Mouse (Mus musculus) cerebellum, adult 2 months (tissue): ENCODE measurements around the gene 4930562C15Rik. TPM values are rescaled to one million over a fixed set of nuclear protein-coding genes. Genes with fewer than 3 reads are reported as not detected.

Experiments
- DNase-seq, 2 experiments: peaks; one replicate each; pipeline ENCODE4 v3.0.0; 2021
- H3K27ac ChIP-seq: fragments of 200-500 bp; 2 replicates; pipeline ENCODE4 v1.5.1; 2012; ENCODE audit warnings: low read length, control low read depth, inconsistent platforms; ENCODE audit not compliant: insufficient read depth
- H3K27me3 ChIP-seq: fragments of 200-500 bp; 2 replicates; pipeline ENCODE4 v1.6.1; 2012; ENCODE audit warnings: inconsistent platforms, mild to moderate bottlenecking, low read length, moderate library complexity; ENCODE audit not compliant: control insufficient read depth, insufficient read depth
- H3K4me1 ChIP-seq: fragments of 200-500 bp; 2 replicates; pipeline ENCODE4 v1.6.1; 2011; ENCODE audit warnings: low read length; ENCODE audit not compliant: control insufficient read depth, insufficient read depth
- H3K4me3 ChIP-seq: fragments of 200-500 bp; replicated peaks from 2 replicates; pipeline ENCODE3; 2011; ENCODE audit warnings: mild to moderate bottlenecking, low read depth, low read length, control low read depth; ENCODE audit not compliant: insufficient read depth
- CTCF ChIP-seq: fragments of 200-500 bp; IDR thresholded peaks from 2 replicates; pipeline ENCODE4 v1.5.1; 2011; ENCODE audit warnings: low read depth, mild to moderate bottlenecking, control low read depth, low read length, moderate library complexity, borderline replicate concordance; ENCODE audit not compliant: insufficient read depth
- POLR2A ChIP-seq: fragments of 200-500 bp; IDR thresholded peaks from 2 replicates; pipeline ENCODE4 v1.6.1; 2011; ENCODE audit warnings: low read length, control low read depth, borderline replicate concordance; ENCODE audit not compliant: insufficient read depth
- WGBS: fragments of 180-500 bp; shearing (Covaris S2); methylation state at CpG from one replicate; pipeline ENCODE4 v1.1.7; 2018; 5-methylcytosine and 5-hydroxymethylcytosine counted together
- polyA plus RNA-seq: library from polyadenylated mRNA; depleted of rRNA; stranded (reverse); fragments of >200 nt; gene quantifications from 2 replicates; pipeline ENCODE4 v1.2.3, GENCODE M21; 2012

The 4930562C15Rik gene
- polyA plus RNA-seq, 1 experiment: not detected

GRCm38 (mm10) chr16:4886690-4887020, 51.4 kb downstream of the 4930562C15Rik start:
- DNase-seq: no peak
- Histone ChIP-seq H3K4me1 (peaks cover 7% of the 10 kb centered on the region; the same call in 1 of the 2 replicates), H3K27ac (peak overlapping the region; percentile 48), H3K27me3 (no peaks in the 10 kb centered on the region), H3K4me3 (peak overlapping the region; percentile 67)
- TF ChIP-seq CTCF (no peak), POLR2A (no peak)
- under 1% methylated on average over 8 of the region's 8 CpGs for WGBS

- Histone ChIP-seq H3K27ac (no peak overlapping the region), H3K4me3 (no peak overlapping the region), H3K4me1 (peaks cover 4% of the 10 kb centered on the region; the same call in 1 of the 2 replicates), H3K27me3 (no peaks in the 10 kb centered on the region)
- no peak for DNase-seq
- TF ChIP-seq POLR2A (no peak), CTCF (no peak)
- WGBS: 34% methylated on average over 4 of the region's 4 CpGs
Observed at GRCm38 (mm10) chr16:4890201-4890709, 55.0 kb downstream of the 4930562C15Rik start.

DNA sequence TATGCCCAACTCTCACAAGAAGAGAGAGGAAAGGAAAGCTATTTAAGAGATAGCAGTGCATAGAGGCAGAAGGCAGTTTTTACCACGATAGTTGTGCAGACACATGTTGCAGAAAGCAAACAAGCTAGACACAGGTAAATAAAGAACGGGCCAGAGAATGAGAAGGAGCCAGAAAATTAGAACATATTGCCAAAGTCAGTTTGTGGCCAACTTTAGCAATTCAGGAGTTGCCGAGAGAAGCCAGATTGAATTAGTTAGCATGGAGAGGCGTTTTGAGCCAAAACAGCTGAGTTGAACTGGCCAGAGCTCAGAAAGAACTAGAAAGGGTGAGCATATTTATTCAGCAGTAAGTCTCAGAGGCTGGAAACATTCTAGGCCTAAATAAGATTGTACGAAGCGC, 57.0 kb downstream of the 4930562C15Rik start:
- WGBS: 42% methylated on average over 6 of the region's 6 CpGs
- H3K4me1 ChIP-seq: peaks cover 18% of the 10 kb centered on the region
- no peaks in the 10 kb centered on the region for H3K27me3 ChIP-seq
- no peak for TF ChIP-seq CTCF
- no peak for TF ChIP-seq POLR2A
- no peak for DNase-seq
- H3K4me3 ChIP-seq: no peak overlapping the region
- H3K27ac ChIP-seq: no peak overlapping the region

DNA sequence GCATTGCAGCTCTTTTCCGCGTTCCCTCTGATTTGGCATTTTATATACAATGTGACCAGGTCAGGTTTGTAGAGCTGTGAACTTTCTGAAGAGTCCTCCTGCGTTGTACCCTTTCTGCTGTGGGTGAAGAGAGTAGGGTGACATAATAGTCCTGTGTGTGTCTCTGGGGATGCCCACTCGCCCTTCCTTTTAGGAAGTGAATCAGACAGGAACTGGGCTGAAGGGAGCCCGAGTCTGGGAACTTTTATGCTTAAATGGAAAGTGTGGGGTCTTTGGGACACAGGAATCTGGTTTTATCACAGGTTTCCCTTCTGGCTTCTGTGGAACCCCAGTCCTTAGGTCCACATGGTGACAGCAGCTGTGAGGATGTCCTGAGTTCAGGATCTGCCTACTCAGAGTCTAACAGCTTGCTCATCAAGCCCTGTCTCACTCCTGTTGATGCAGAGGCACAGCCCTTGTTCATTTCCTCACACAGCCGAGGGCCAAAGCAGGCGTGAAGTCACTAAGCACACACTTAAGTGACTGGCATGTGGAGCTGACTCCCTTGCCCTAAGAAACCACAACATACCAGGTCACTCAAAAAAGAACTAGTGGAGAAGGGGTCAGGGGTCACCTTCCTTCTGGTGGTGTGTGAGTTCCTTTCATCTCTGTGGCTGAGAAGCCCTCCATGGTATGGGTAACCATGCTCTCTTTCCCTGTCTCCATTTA, 59.1 kb downstream of the 4930562C15Rik start:
- TF ChIP-seq CTCF: no peak
- no peak for TF ChIP-seq POLR2A
- H3K27me3 ChIP-seq: no peaks in the 10 kb centered on the region
- H3K4me3 ChIP-seq: no peak overlapping the region
- 87% methylated on average over 7 of the region's 7 CpGs for WGBS
- DNase-seq: no peak
- H3K4me1 ChIP-seq: peaks cover 22% of the 10 kb centered on the region
- H3K27ac ChIP-seq: no peak overlapping the region

GRCm38 (mm10) chr16:4896249-4897027, 61.2 kb downstream of the 4930562C15Rik start:
- H3K4me3 ChIP-seq: no peak overlapping the region
- peak; percentile 61 to 74 for DNase-seq
- peaks cover 22% of the 10 kb centered on the region for H3K4me1 ChIP-seq
- H3K27me3 ChIP-seq: no peaks in the 10 kb centered on the region
- peak overlapping the region; percentile 54 for H3K27ac ChIP-seq
- no peak for TF ChIP-seq CTCF
- TF ChIP-seq POLR2A: no peak
- 32% methylated on average over 5 of the region's 5 CpGs for WGBS

DNA sequence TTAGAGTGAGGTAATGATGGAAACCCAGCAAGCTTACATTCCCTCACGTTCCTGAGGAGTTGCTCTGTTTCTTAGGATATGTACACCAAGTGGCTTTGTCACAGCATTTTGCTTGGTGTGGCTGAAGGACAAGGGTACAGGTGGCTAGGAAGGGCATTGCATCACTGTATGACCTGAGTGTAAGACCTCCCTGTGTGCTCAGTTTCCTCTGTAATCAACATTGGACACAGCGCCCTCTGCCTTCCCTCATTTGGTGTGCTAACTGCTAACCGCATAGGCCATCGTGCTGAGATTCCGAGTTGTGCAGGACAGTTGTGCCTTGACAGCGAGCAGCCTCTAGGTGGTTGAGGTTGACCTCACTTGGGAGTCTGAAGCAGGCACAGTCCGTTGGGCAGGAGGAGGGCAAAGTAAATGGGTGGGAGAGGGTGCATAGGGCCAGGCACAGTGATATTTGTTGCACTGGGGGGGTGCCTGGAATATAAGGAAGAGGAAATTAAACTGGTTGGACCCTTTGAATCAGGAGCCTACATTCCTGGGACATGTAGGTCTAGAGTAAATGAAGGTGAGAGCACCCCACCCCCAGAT, 62.0 kb downstream of the 4930562C15Rik start:
- Histone ChIP-seq H3K27me3 (no peaks in the 10 kb centered on the region), H3K27ac (0 out of 2 replicates have a peak overlapping the region, but pooled peaks have one; percentile 54), H3K4me3 (no peak overlapping the region), H3K4me1 (peaks cover 22% of the 10 kb centered on the region)
- DNase-seq: no peak
- 53% methylated on average over 7 of the region's 7 CpGs for WGBS
- peak; percentile 27; the same call in 1 of the 2 replicates for TF ChIP-seq CTCF
- TF ChIP-seq POLR2A: no peak

DNA sequence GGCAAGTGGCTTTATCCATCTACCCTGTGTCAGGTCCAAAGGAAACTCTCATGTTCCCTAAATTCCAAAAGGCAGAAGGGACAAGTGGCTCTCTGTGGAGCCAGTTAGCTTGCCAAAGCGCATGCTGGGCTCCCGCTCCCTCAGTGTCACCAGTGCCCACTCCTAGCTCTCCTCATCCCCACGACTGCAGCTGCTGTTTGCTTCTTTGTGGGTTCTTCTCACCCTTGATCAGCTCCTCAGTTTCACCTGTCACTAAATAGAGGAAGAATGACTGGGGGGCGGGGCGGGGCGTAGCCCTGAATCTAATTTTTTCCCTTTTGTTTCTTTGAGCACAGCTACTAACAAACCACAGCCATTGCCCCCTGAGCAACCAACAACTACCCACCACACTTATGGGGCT, 63.7 kb downstream of the 4930562C15Rik start:
- peak in 1 of 2 experiments; percentile 36 for DNase-seq
- no peak overlapping the region for H3K4me3 ChIP-seq

More for the DNA sequence above, 63.7 kb downstream of the 4930562C15Rik start:
- whole genome bisulfite sequencing: 68% methylated on average over 6 of the region's 6 CpGs
- no peak for TF ChIP-seq CTCF
- no peak for TF ChIP-seq POLR2A
- H3K27ac ChIP-seq: no peak overlapping the region
- H3K4me1 ChIP-seq: peaks cover 22% of the 10 kb centered on the region
- no peaks in the 10 kb centered on the region for H3K27me3 ChIP-seq
